Mouse (Mus musculus) heart, embryonic 15.5 days (tissue): ENCODE data around the gene Gm3194. TPM values are rescaled to one million over a fixed set of nuclear protein-coding genes. Genes with fewer than 3 reads are reported as not detected.
"Not testable (repeated sequence)": the region's sequence is repeated elsewhere in the genome, so short reads cannot be mapped to it uniquely, and the experiment has no call there.

Source experiments
- ATAC-seq: fragments of 200-750 bp; cut with Nextera tagmentation; replicated peaks from 2 replicates; pipeline ENCODE4 v1.8.0; 2017; ENCODE audit warnings: low read depth, moderate TSS enrichment; ENCODE audit not compliant: insufficient number of reproducible peaks, insufficient read depth, low FRiP score
- H3K27ac ChIP-seq: fragments of 300-500 bp; sonication (generic); 2 replicates; pipeline ENCODE4 v1.5.1; 2015; ENCODE audit warnings: mild to moderate bottlenecking, inconsistent platforms
- H3K27me3 ChIP-seq: fragments of 300-500 bp; sonication (generic); 2 replicates; pipeline ENCODE4 v1.6.1; 2015; ENCODE audit warnings: inconsistent platforms
- H3K36me3 ChIP-seq: fragments of 300-500 bp; sonication (generic); 2 replicates; pipeline ENCODE4 v1.6.1; 2015; ENCODE audit warnings: mild to moderate bottlenecking, inconsistent platforms
- H3K4me1 ChIP-seq: fragments of 300-500 bp; sonication (generic); replicated peaks from 2 replicates; pipeline ENCODE4 v1.6.1; 2015; ENCODE audit warnings: inconsistent platforms
- H3K4me2 ChIP-seq: fragments of 300-500 bp; sonication (generic); 2 replicates; pipeline ENCODE4 v1.6.1; 2015; ENCODE audit warnings: inconsistent platforms, mild to moderate bottlenecking, moderate library complexity
- H3K4me3 ChIP-seq: fragments of 300-500 bp; sonication (generic); 2 replicates; pipeline ENCODE4 v1.5.1; 2015; ENCODE audit warnings: mild to moderate bottlenecking, inconsistent platforms
- H3K9ac ChIP-seq: fragments of 300-500 bp; sonication (generic); 2 replicates; pipeline ENCODE4 v1.6.1; 2015; ENCODE audit warnings: mild to moderate bottlenecking, inconsistent platforms
- H3K9me3 ChIP-seq: fragments of 300-500 bp; sonication (generic); replicated peaks from 2 replicates; pipeline ENCODE4 v1.6.1; 2016; ENCODE audit warnings: inconsistent platforms
- WGBS: fragments of 180-500 bp; shearing (Covaris S2); methylation state at CpG from one replicate; pipeline ENCODE4 v1.1.7; 2015; ENCODE audit warnings: mixed read lengths; 5-methylcytosine and 5-hydroxymethylcytosine counted together
- polyA plus RNA-seq: library from polyadenylated mRNA; unstranded; fragments of >200 nt; fragmentation: Nextera tagmentation; extraction: Ambion mirVana; gene quantifications from 2 replicates; pipeline ENCODE4 v1.2.1, GENCODE M21; 2015

Gm3194 gene
- polyA plus RNA-seq, result 0.19 and 0.23 TPM in 2 replicates

DNA sequence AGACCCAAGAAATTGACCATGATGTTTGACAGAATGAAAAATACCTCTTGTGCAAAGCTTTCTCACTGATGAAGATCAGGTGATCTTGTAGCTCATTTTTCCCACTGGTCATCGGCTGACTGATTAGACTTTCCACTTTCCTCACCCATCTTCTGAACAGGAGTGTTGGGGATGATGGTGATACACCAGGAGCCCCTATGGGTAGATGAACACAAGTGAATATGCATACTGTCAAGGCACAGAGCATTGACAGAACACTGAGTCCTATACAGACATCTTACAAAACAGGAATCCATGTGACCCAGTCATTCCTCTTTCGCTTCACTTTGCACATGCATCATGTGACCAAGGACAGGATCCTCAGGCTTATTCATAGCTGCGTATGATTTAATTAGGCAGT, at the start of gene Gm3194:
Gene Gm3194 (minus strand): TSS at position 101 of the 400 bp plus-strand sequence.
- not testable (repeated sequence) for ATAC-seq, H3K9me3 ChIP-seq, H3K4me2 ChIP-seq, H3K9ac ChIP-seq, H3K27ac ChIP-seq, H3K4me1 ChIP-seq, H3K27me3 ChIP-seq, H3K4me3 ChIP-seq, H3K36me3 ChIP-seq
- WGBS, result no CpG with 5 or more reads among the region's 3 CpGs

DNA sequence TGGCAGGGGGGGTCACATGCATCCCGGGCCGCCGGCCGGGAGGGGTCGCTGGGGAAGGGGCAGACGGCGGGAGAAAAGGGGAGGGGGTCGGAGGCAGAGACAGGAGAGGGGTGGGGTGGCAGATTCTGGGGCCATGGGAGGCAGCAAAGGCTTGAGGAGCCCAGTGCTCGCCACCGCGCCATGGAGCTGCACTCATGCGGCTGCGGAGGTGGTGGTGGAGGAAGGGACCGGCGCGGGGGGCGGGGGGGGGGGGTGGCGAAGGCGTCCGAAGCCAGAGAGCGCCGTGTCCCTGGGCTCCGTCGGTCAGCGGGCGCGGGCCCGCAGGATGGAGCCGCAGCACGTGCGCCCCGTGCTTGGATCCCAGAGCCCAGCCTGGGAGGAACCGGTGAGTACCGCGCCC, 46.1 kb upstream of the Gm3194 start, which contains the start of gene Gm3488:
Gene Gm3488 (plus strand): TSS at position 301 of the 400 bp plus-strand sequence.
- not testable (repeated sequence) for H3K9me3 ChIP-seq, H3K27ac ChIP-seq, H3K4me1 ChIP-seq, H3K27me3 ChIP-seq, H3K4me3 ChIP-seq, H3K9ac ChIP-seq, ATAC-seq, H3K4me2 ChIP-seq, H3K36me3 ChIP-seq
- no CpG with 5 or more reads among the region's 35 CpGs for WGBS

DNA sequence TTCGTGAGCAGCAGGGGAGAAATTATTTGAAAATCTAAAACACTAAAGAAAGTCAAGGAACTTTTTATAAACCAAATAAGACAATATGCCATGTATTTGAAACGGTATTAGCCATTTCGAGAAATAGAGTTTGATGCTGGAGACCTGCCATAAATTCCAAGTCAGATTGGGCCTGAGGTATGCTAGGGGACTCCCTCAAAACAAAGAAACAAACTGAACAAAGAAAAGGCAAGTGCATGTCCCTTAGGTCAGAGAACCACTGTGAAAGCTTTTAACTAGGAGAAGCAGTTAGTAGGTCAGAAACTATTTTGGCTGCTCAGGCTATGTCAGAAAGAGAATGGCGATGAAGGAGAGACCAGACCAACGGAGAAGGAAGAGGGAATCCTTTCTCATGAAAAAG, 28.6 kb upstream of the Gm3194 start, which contains the start of gene Gm3187:
Gene Gm3187 (plus strand): TSS at position 301 of the 400 bp plus-strand sequence.
- not testable (repeated sequence) for H3K27me3 ChIP-seq, H3K27ac ChIP-seq, H3K36me3 ChIP-seq, ATAC-seq, H3K4me1 ChIP-seq, H3K9ac ChIP-seq, H3K9me3 ChIP-seq, H3K4me3 ChIP-seq, H3K4me2 ChIP-seq
- 69% methylated on average over 5 of the region's 5 CpGs for WGBS

DNA sequence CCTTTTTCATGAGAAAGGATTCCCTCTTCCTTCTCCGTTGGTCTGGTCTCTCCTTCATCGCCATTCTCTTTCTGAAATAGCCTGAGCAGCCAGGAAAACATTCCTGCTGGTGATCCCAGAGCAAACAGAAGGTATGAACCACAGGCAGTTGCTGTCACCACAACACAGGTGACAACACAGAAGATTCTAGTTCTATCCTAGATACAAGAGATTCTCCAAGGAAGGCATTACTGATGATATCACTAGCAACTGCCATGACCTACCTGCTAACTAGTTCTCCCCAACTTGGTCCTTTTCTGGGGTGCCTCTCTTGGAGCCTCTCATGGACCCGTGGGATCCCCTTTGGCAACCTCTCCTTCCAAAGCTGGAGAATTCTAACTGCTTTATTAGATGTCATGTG, 22.5 kb upstream of the Gm3194 start, which contains the start of gene Gm8246:
Gene Gm8246 (minus strand): TSS at position 101 of the 400 bp plus-strand sequence.
- H3K4me1 ChIP-seq, H3K4me2 ChIP-seq, H3K4me3 ChIP-seq, H3K9ac ChIP-seq, H3K27ac ChIP-seq, H3K27me3 ChIP-seq, H3K9me3 ChIP-seq, ATAC-seq, H3K36me3 ChIP-seq: not testable (repeated sequence)
- WGBS, result no CpG with 5 or more reads among the region's 3 CpGs

DNA sequence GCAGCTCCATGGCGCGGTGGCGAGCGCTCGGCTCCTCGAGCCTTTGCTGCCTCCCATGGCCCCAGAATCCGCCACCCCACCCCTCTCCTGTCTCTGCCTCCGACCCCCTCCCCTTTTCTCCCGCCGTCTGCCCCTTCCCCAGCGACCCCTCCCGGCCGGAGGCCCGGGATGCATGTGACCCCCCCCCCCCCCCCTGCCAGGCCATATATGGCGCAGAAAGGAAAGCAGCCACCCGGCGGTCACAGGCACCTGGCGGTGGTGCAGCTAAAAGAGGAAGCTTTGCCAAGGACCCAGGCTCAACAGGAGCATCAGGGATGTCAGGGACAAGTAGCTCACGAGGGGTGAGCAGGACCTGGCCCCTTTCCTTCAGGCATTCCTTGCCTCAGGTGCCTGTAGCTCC, 5.2 kb upstream of the Gm3194 start:
- H3K27me3 ChIP-seq, H3K9ac ChIP-seq, H3K4me1 ChIP-seq, H3K27ac ChIP-seq, H3K4me2 ChIP-seq, H3K36me3 ChIP-seq, H3K4me3 ChIP-seq, ATAC-seq, H3K9me3 ChIP-seq: not testable (repeated sequence)
- WGBS, result no CpG with 5 or more reads among the region's 19 CpGs

DNA sequence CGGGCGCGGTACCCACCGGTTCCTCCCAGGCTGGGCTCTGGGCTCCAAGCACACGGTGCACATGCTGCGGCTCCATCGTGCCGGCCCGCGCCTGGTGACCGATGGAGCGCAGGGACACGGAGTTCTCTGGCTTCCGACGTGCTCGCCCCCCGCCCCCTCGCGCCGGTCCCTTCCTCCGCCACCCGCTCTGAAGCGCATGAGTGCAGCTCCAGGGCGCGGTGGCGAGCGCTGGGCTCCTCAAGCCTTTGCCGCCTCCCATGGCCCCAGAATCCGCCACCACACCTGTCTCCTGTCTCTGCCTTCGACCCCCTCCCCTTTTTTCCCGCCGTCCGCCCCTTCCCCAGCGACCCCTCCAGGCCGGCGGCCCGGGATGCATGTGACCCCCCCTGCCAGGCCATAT, 66.3 kb downstream of the Gm3194 start, which contains the start of gene Gm3500:
Gene Gm3500 (minus strand): TSS at position 101 of the 400 bp plus-strand sequence.
- not testable (repeated sequence) for H3K4me2 ChIP-seq, H3K27ac ChIP-seq, H3K4me1 ChIP-seq, H3K9me3 ChIP-seq, H3K4me3 ChIP-seq, H3K27me3 ChIP-seq, ATAC-seq, H3K9ac ChIP-seq, H3K36me3 ChIP-seq
- no CpG with 5 or more reads among the region's 37 CpGs for WGBS

Other genes starting within 250 kb of the Gm3194 start
- gene Gm3526, start 194.9 kb downstream of the Gm3194 start, polyA plus RNA-seq, result not detected in 2 replicates
- not detected in 2 replicates for gene Gm3542, start 120.5 kb downstream of the Gm3194 start, polyA plus RNA-seq
- gene Gm3500, start 66.4 kb downstream of the Gm3194 start, polyA plus RNA-seq, result 0.08 TPM in 1 of 2 replicates, not detected in the other
- gene Gm8246, start 22.4 kb upstream of the Gm3194 start, polyA plus RNA-seq, result not detected in 2 replicates
- not detected in 2 replicates for gene Gm3187, start 28.7 kb upstream of the Gm3194 start, polyA plus RNA-seq
- gene Gm3488, start 46.2 kb upstream of the Gm3194 start, polyA plus RNA-seq, result 0.32 and 0.52 TPM in 2 replicates
- not detected in 2 replicates for gene Gm3532, start 83.0 kb upstream of the Gm3194 start, polyA plus RNA-seq
- gene Gm8265, start 177.6 kb upstream of the Gm3194 start, polyA plus RNA-seq, result not detected in 2 replicates
- not detected in 2 replicates for gene Gm9603, start 232.0 kb upstream of the Gm3194 start, polyA plus RNA-seq